Mouse (Mus musculus): ENCODE results near the gene Rela. TPM values are rescaled to one million over a fixed set of nuclear protein-coding genes. Genes with fewer than 3 reads are reported as not detected.

Rela gene
- polyA plus RNA-seq, 1 experiment from 2014 or later = 30.6 TPM

- Histone ChIP-seq H3K9me3 (replicated peaks; ENCODE audit: control insufficient read depth, low read length, poor library complexity, severe bottlenecking) (no peaks in the 10 kb centered on the region), H3K4me3 (ENCODE audit: low read depth, low read length) (peak overlapping the region; percentile 45), H3K27me3 (ENCODE audit: control insufficient read depth, insufficient read depth, low read depth, low read length) (peaks cover 28% of the 10 kb centered on the region), H3K36me3 (ENCODE audit: control insufficient read depth, insufficient read depth, low read length) (no peaks in the 10 kb centered on the region; the same call in 1 of the 2 replicates), H3K4me2 (ENCODE audit: low read length) (peak overlapping the region; percentile 83), H3K9ac (ENCODE audit: low read depth, low read length) (peak overlapping the region; percentile 59), H3K4me1 (ENCODE audit: control insufficient read depth, insufficient read depth, low read length) (peaks cover 12% of the 10 kb centered on the region), H3K27ac (ENCODE audit: low read length) (no peak overlapping the region)
- ATAC-seq = peak; percentile 59
- 7% methylated on average over 62 of the region's 62 CpGs for WGBS
These were observed 16.9 kb downstream of the Rela start for GRCm38 (mm10) chr19:5653969-5654719.

- peak overlapping the region; percentile 59 for H3K9ac ChIP-seq (ENCODE audit: low read depth, low read length)
- no peaks in the 10 kb centered on the region for H3K9me3 ChIP-seq (replicated peaks; ENCODE audit: control insufficient read depth, low read length, poor library complexity, severe bottlenecking)
- H3K4me3 ChIP-seq (ENCODE audit: low read depth, low read length) = peak overlapping the region; percentile 45
- H3K4me2 ChIP-seq (ENCODE audit: low read length) = peak overlapping the region; percentile 83
- WGBS = 13% methylated on average over 43 of the region's 43 CpGs
- peak; percentile 46 for ATAC-seq
- peaks cover 28% of the 10 kb centered on the region for H3K27me3 ChIP-seq (ENCODE audit: control insufficient read depth, insufficient read depth, low read depth, low read length)
- H3K27ac ChIP-seq (ENCODE audit: low read length) = no peak overlapping the region
- peaks cover 10% of the 10 kb centered on the region for H3K4me1 ChIP-seq (ENCODE audit: control insufficient read depth, insufficient read depth, low read length)
- H3K36me3 ChIP-seq (ENCODE audit: control insufficient read depth, insufficient read depth, low read length) = no peaks in the 10 kb centered on the region; the same call in 1 of the 2 replicates
These were observed 17.5 kb downstream of the Rela start for GRCm38 (mm10) chr19:5654720-5655298.

- 0 out of 2 replicates have a peak overlapping the region, but pooled peaks have one; percentile 3 for H3K4me2 ChIP-seq (ENCODE audit: low read length)
- no peaks in the 10 kb centered on the region; the same call in none of the 2 replicates for H3K4me1 ChIP-seq (ENCODE audit: control insufficient read depth, insufficient read depth, low read length)
- no peaks in the 10 kb centered on the region for H3K9me3 ChIP-seq (replicated peaks; ENCODE audit: control insufficient read depth, low read length, poor library complexity, severe bottlenecking)
- ATAC-seq = no peak
- no peak overlapping the region for H3K4me3 ChIP-seq (ENCODE audit: low read depth, low read length)
- H3K27ac ChIP-seq (ENCODE audit: low read length) = 0 out of 2 replicates have a peak overlapping the region, but pooled peaks have one; percentile 33
- H3K9ac ChIP-seq (ENCODE audit: low read depth, low read length) = no peak overlapping the region
- H3K36me3 ChIP-seq (ENCODE audit: control insufficient read depth, insufficient read depth, low read length) = peaks cover 12% of the 10 kb centered on the region
- WGBS = 83% methylated on average over 15 of the region's 16 CpGs
- peaks cover 3% of the 10 kb centered on the region for H3K27me3 ChIP-seq (ENCODE audit: control insufficient read depth, insufficient read depth, low read depth, low read length)
These were observed 23.9 kb downstream of the Rela start for GRCm38 (mm10) chr19:5660942-5661751.

- H3K9me3 ChIP-seq (replicated peaks; ENCODE audit: control insufficient read depth, low read length, poor library complexity, severe bottlenecking) = no peaks in the 10 kb centered on the region
- H3K27ac ChIP-seq (ENCODE audit: low read length) = no peak overlapping the region
- H3K4me3 ChIP-seq (ENCODE audit: low read depth, low read length) = no peak overlapping the region
- peak overlapping the region; percentile 43; the same call in 1 of the 2 replicates for H3K4me2 ChIP-seq (ENCODE audit: low read length)
- ATAC-seq = no peak
- H3K9ac ChIP-seq (ENCODE audit: low read depth, low read length) = no peak overlapping the region
- no peaks in the 10 kb centered on the region; the same call in none of the 2 replicates for H3K4me1 ChIP-seq (ENCODE audit: control insufficient read depth, insufficient read depth, low read length)
- no peaks in the 10 kb centered on the region for H3K27me3 ChIP-seq (ENCODE audit: control insufficient read depth, insufficient read depth, low read depth, low read length)
- 83% methylated on average over 8 of the region's 8 CpGs for WGBS
- peaks cover 17% of the 10 kb centered on the region for H3K36me3 ChIP-seq (ENCODE audit: control insufficient read depth, insufficient read depth, low read length)
These were observed 25.0 kb downstream of the Rela start for GRCm38 (mm10) chr19:5662310-5662709.

- WGBS = 3% methylated on average over 32 of the region's 32 CpGs
- peak within 1 kb of the TSS; percentile 61 for H3K27ac ChIP-seq (ENCODE audit: low read length)
- no peaks in the 10 kb centered on the region for H3K9me3 ChIP-seq (replicated peaks; ENCODE audit: control insufficient read depth, low read length, poor library complexity, severe bottlenecking)
- H3K4me2 ChIP-seq (ENCODE audit: low read length) = peak within 1 kb of the TSS; percentile 43
- peak; percentile 81 for ATAC-seq
- H3K9ac ChIP-seq (ENCODE audit: low read depth, low read length) = peak within 1 kb of the TSS; percentile 37
- H3K36me3 ChIP-seq (ENCODE audit: control insufficient read depth, insufficient read depth, low read length) = peaks cover 21% of the 10 kb centered on the region
- H3K27me3 ChIP-seq (ENCODE audit: control insufficient read depth, insufficient read depth, low read depth, low read length) = no peaks in the 10 kb centered on the region
- no peaks in the 10 kb centered on the region; the same call in none of the 2 replicates for H3K4me1 ChIP-seq (ENCODE audit: control insufficient read depth, insufficient read depth, low read length)
- H3K4me3 ChIP-seq (ENCODE audit: low read depth, low read length) = peak within 1 kb of the TSS; percentile 32
These were observed 26.0 kb downstream of the Rela start, which contains the start of gene Sipa1 for GRCm38 (mm10) chr19:5662981-5663913. TSS of gene Sipa1 (minus strand) at chr19:5663707.

GRCm38 (mm10) chr19:5664669-5665257 lies 27.5 kb downstream of the Rela start:
- Histone ChIP-seq H3K27ac (ENCODE audit: low read length) (no peak overlapping the region), H3K36me3 (ENCODE audit: control insufficient read depth, insufficient read depth, low read length) (peaks cover 21% of the 10 kb centered on the region), H3K9me3 (replicated peaks; ENCODE audit: control insufficient read depth, low read length, poor library complexity, severe bottlenecking) (no peaks in the 10 kb centered on the region), H3K4me3 (ENCODE audit: low read depth, low read length) (no peak overlapping the region), H3K4me1 (ENCODE audit: control insufficient read depth, insufficient read depth, low read length) (no peaks in the 10 kb centered on the region; the same call in none of the 2 replicates), H3K9ac (ENCODE audit: low read depth, low read length) (no peak overlapping the region), H3K27me3 (ENCODE audit: control insufficient read depth, insufficient read depth, low read depth, low read length) (no peaks in the 10 kb centered on the region), H3K4me2 (ENCODE audit: low read length) (no peak overlapping the region)
- ATAC-seq = no peak
- WGBS = 90% methylated on average over 10 of the region's 10 CpGs

- peaks cover 21% of the 10 kb centered on the region for H3K36me3 ChIP-seq (ENCODE audit: control insufficient read depth, insufficient read depth, low read length)
- WGBS = 94% methylated on average over 15 of the region's 15 CpGs
- H3K9me3 ChIP-seq (replicated peaks; ENCODE audit: control insufficient read depth, low read length, poor library complexity, severe bottlenecking) = no peaks in the 10 kb centered on the region
- no peaks in the 10 kb centered on the region for H3K27me3 ChIP-seq (ENCODE audit: control insufficient read depth, insufficient read depth, low read depth, low read length)
- H3K4me1 ChIP-seq (ENCODE audit: control insufficient read depth, insufficient read depth, low read length) = no peaks in the 10 kb centered on the region; the same call in none of the 2 replicates
- no peak for ATAC-seq
- no peak overlapping the region for H3K4me3 ChIP-seq (ENCODE audit: low read depth, low read length)
- H3K4me2 ChIP-seq (ENCODE audit: low read length) = no peak overlapping the region
- no peak overlapping the region for H3K27ac ChIP-seq (ENCODE audit: low read length)
- H3K9ac ChIP-seq (ENCODE audit: low read depth, low read length) = no peak overlapping the region
These were observed 28.2 kb downstream of the Rela start for GRCm38 (mm10) chr19:5665465-5665864.

- H3K4me3 ChIP-seq (ENCODE audit: low read depth, low read length) = no peak overlapping the region
- peaks cover 25% of the 10 kb centered on the region for H3K36me3 ChIP-seq (ENCODE audit: control insufficient read depth, insufficient read depth, low read length)
- 94% methylated on average over 18 of the region's 18 CpGs for WGBS
- no peaks in the 10 kb centered on the region for H3K27me3 ChIP-seq (ENCODE audit: control insufficient read depth, insufficient read depth, low read depth, low read length)
- H3K4me2 ChIP-seq (ENCODE audit: low read length) = no peak overlapping the region
- H3K4me1 ChIP-seq (ENCODE audit: control insufficient read depth, insufficient read depth, low read length) = no peaks in the 10 kb centered on the region; the same call in none of the 2 replicates
- no peak overlapping the region for H3K27ac ChIP-seq (ENCODE audit: low read length)
- H3K9me3 ChIP-seq (replicated peaks; ENCODE audit: control insufficient read depth, low read length, poor library complexity, severe bottlenecking) = no peaks in the 10 kb centered on the region
- no peak overlapping the region for H3K9ac ChIP-seq (ENCODE audit: low read depth, low read length)
- ATAC-seq = no peak
These were observed 29.1 kb downstream of the Rela start for GRCm38 (mm10) chr19:5666386-5666785.

Measured in midbrain, embryonic 16.5 days (tissue).